Mouse (Mus musculus) layer of hippocampus, adult 9-10 months (tissue): ENCODE data around the gene Slc25a4.

Experiments used
- DNase-seq: peaks from one replicate; pipeline ENCODE4 v3.0.0; 2022; ENCODE audit warnings: low spot score

Slc25a4 gene

GRCm38 (mm10) chr8:46204974-46205640, 6.0 kb downstream of the Slc25a4 start:
- DNase-seq = no peak

- DNase-seq = no peak
Observed at GRCm38 (mm10) chr8:46204301-46204700, 6.8 kb downstream of the Slc25a4 start.

- DNase-seq = no peak
Observed at GRCm38 (mm10) chr8:46202350-46202749, 8.7 kb downstream of the Slc25a4 start.

- DNase-seq = no peak
Observed at GRCm38 (mm10) chr8:46197673-46198072, 13.4 kb downstream of the Slc25a4 start.

- DNase-seq = no peak
Observed at GRCm38 (mm10) chr8:46196877-46197276, 14.2 kb downstream of the Slc25a4 start.

- no peak for DNase-seq
Observed at GRCm38 (mm10) chr8:46193100-46193499, 18.0 kb downstream of the Slc25a4 start.

GRCm38 (mm10) chr8:46185361-46185760, 25.7 kb downstream of the Slc25a4 start:
- DNase-seq = no peak

GRCm38 (mm10) chr8:46180136-46180535, 30.9 kb downstream of the Slc25a4 start:
- no peak for DNase-seq

- DNase-seq = no peak
Observed at GRCm38 (mm10) chr8:46173651-46174050, 37.4 kb downstream of the Slc25a4 start.

GRCm38 (mm10) chr8:46163870-46164190, 47.3 kb downstream of the Slc25a4 start:
- no peak for DNase-seq

GRCm38 (mm10) chr8:46162953-46163869, 47.9 kb downstream of the Slc25a4 start:
- DNase-seq = peak; percentile 81
